Mouse (Mus musculus): ENCODE results near the gene Atg9b.
A peak's percentile ranks its signal among the peaks of the same experiment; 100 is the strongest.

Atg9b gene

GRCm38 (mm10) chr5:24391864-24392263 lies at the start of gene Atg9b:
Gene Atg9b, minus strand, starts transcription at chr5:24392143.
- no peak for DNase-seq (ENCODE audit: low read depth, low spot score)

GRCm38 (mm10) chr5:24441187-24441586 lies 49.2 kb upstream of the Atg9b start:
- DNase-seq (ENCODE audit: low read depth, low spot score) = no peak

DNA sequence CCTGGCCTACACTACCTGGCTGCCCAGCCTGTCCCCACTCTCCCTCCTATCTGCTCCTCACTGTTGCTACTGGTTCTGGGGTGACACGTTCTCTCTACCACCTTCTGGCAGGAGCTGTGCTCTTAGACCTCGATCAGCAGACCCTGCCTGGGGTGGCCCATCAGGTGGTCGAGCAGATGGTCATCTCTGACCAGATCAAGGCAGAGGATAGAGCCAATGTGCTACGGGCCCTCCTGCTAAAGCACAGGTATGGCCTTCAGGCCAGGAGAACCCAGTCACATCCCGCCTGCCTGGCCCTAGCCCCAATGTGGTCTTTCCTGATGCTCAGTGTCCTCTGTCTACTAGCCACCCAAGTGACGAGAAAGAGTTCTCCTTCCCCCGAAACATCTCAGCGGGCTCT lies 42.0 kb upstream of the Atg9b start:
- DNase-seq (ENCODE audit: low read depth, low spot score) = no peak

GRCm38 (mm10) chr5:24428596-24428995 lies 36.7 kb upstream of the Atg9b start:
- no peak for DNase-seq (ENCODE audit: low read depth, low spot score)

DNA sequence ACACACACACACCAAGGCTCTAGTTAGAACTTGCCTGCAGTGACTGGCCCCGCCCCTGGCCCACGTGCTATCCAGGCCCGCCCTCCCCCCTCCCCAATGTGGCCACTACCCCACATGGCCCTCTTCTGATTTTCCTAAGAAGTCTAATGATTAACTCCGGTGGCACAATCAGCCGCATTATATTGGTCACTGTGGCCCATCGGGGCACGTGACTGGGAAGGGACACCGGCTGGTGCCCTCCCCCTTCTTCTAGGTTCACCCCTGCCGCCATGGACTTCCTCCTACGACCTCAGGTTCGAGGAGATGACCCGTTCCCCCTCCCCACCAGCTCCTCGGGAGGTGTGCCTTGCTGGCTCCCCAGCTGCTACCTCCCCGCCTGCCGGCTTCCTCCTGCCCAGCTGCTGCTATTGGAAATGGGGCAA lies 36.0 kb upstream of the Atg9b start:
- DNase-seq (ENCODE audit: low read depth, low spot score) = no peak

DNA sequence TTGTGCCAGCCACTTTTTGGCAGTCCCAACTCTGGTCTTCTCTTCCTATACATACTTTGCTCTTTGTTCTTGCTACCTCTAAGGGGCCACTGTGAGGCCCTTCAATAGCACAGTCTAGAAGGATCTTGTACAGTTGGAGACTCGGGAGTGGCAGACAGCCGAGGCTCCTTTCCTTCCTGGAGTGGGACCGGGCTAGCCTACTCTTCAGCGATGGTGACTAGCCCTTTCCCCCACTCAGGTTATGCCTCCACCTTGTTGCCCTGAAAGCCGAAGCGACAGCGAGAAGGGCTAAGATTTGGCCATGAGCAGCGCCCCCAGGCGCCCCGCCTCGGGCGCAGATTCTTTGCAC lies 35.3 kb upstream of the Atg9b start:
- DNase-seq (ENCODE audit: low read depth, low spot score) = no peak

GRCm38 (mm10) chr5:24426556-24427284 lies 34.8 kb upstream of the Atg9b start:
- DNase-seq (ENCODE audit: low read depth, low spot score) = no peak

GRCm38 (mm10) chr5:24426037-24426432 lies 34.1 kb upstream of the Atg9b start:
- DNase-seq (ENCODE audit: low read depth, low spot score) = no peak

- DNase-seq (ENCODE audit: low read depth, low spot score) = no peak
Observed at GRCm38 (mm10) chr5:24425421-24426036, 33.6 kb upstream of the Atg9b start.

DNA sequence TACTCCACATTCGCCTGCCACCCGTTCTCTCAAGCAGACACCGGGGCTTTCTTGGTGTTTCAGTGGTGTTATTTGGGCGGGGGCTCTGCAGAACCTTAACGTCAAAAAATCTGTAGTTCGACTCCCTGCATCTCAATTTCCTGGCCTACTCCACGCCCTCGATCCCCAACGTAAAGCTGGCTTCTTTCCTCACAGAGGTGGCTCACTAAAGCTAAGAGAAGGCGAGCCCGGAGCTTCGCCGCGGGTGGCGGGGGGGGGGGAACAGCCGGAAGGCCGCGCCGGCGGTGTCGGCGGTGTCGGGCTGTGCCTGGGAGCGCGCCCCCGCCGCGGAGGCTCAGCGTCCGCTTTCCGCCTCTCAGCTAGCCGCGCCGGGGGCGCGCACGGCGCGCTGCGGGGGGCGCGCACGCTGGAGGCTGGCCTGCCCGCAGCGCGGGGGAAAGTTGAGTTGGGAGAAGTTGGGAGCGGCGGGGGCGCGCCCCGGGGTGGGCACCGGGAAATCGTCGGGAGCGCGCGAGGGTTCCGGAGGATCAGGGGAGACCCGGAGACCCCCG lies 33.0 kb upstream of the Atg9b start:
- DNase-seq (ENCODE audit: low read depth, low spot score) = peak; percentile 80

DNA sequence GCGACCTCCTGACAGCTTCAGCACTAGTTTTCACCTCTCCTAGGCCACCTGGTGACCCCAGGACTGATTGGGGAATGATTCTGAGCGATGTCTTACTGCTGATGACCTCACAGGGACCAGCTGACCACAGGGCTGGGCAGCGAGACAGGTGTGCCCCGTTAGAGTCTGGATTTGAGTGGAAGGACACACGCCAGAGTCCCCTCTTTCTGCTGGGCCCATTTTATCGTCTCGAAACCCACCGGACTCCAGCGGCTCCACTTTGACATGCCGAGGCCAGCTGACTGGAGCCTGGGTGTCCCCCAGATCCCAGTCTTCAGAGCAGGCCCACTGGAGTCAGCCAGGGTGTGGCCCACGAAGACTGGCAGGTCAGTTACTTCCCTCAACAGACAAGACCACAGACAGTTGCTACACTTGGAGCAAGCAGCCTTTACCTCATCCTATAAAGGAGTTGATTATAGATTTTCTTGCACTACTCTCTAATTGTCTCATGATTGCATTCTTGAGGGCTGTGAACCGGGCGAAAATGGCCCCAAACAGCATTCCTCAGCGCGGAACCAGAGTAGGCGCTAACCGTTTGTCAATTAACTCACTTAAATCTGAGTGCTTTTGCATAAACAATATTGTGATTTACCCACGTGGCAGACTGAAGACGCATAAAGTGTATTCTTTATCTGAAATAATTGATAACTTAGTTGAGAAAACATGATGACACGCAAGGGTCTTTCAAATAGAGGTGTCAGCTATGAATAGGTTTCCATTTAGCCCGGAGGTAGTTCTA lies 32.2 kb upstream of the Atg9b start:
- DNase-seq (ENCODE audit: low read depth, low spot score) = no peak

DNA sequence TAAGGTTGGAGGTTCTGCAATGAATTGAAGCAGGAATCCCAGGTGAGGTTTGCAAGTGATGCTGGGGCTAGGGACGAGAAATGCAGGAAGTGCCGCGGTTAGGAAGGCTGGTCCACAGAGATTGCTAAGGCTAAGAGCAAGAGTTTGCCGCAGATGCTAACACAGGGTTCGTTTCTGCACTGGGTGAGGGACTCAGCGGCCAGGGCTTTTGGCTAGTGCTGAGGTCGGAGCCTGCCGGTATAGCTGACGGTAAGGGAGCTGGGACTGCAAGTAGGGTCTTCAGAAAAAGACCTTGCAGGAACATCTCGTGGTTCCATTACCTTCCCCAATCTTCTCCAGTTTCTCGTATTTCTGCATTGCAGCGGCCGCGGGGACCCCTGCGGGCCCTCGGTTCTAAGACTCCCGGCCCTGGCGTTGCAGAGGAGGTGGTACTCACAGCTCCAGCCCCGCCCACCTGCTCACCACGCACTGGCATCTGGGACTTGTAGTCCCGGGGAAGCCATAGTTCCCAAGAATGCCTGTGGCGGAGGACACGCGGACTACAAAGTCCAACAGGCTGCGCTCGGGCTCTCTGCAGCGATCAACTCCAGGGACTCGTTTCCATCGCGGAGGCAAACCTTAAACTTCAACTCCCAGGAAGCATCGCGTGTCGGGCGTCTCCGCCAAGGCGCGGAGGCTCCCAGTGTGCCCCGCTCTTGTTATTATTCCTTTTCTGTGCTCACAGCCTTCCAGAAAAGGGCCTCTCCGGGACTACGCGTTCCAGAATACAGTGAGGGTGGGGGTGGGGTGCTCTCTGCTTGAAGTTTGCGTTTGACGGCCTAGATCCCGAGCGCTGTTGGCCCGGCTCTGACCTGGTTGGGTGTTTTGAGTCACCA lies 31.4 kb upstream of the Atg9b start, which contains the start of the genes Cdk5 and Slc4a2:
TSS of gene Cdk5 (minus strand) at position 402 of the 875 bp plus-strand sequence.
TSS of gene Slc4a2 (plus strand) at position 709 of the 875 bp plus-strand sequence.
- peak; percentile 96 for DNase-seq (ENCODE audit: low read depth, low spot score)

GRCm38 (mm10) chr5:24420381-24420780 lies 28.4 kb upstream of the Atg9b start:
- no peak for DNase-seq (ENCODE audit: low read depth, low spot score)

DNA sequence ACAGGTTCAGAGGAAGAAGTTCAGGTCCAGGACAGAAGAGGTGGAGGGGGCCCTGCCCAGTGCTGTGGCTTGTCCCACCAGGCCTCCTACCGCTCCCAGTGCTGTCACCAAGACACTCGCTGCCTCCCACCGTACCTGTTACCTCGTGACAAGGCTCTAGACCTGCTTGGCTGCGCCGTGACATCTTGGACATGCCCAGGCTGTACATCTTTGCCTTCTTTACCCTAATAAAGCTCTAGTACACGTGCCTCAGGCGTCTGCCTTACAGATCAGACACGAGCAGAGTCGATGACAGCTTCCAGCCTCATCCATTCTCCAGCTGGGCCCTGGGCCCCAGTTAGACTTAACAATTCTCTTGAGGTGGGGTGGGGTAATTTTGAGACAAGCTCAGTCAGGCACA lies 25.6 kb upstream of the Atg9b start:
- no peak for DNase-seq (ENCODE audit: low read depth, low spot score)

DNA sequence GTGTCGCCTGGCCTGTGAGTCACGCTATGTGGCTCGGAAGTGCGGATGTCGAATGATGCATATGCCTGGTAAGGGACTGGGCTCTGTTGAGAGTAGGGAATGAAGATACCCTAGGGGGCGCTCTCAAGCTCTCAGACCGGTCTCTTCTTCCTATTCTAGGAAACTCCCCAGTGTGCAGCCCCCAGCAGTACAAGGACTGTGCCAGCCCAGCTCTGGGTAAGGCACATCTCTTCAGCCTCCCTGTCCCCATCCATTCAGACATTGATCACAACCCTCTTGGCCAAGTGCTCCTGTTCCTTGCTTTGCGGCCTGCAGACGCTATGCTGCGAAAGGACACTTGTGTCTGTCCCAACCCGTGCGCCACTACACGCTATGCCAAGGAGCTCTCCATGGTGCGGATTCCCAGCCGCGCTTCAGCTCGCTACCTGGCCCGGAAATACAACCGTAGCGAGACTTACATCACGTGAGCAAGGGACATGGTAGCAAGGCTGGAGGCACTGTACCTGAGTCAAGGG lies 24.3 kb upstream of the Atg9b start:
- DNase-seq (ENCODE audit: low read depth, low spot score) = no peak

DNA sequence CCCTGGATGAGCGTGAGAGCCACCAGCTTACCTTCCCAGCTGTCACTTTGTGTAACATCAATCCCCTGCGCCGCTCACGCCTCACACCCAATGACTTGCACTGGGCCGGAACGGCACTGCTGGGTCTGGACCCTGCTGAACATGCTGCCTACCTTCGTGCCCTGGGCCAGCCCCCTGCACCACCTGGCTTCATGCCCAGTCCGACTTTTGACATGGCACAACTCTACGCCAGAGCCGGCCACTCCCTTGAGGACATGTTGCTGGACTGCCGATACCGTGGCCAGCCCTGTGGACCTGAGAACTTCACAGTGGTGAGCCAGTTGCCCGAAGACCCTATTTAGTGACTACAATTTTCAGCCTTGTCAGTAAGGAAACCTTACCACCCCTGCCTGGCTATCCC lies 22.0 kb upstream of the Atg9b start:
- DNase-seq (ENCODE audit: low read depth, low spot score) = no peak

DNA sequence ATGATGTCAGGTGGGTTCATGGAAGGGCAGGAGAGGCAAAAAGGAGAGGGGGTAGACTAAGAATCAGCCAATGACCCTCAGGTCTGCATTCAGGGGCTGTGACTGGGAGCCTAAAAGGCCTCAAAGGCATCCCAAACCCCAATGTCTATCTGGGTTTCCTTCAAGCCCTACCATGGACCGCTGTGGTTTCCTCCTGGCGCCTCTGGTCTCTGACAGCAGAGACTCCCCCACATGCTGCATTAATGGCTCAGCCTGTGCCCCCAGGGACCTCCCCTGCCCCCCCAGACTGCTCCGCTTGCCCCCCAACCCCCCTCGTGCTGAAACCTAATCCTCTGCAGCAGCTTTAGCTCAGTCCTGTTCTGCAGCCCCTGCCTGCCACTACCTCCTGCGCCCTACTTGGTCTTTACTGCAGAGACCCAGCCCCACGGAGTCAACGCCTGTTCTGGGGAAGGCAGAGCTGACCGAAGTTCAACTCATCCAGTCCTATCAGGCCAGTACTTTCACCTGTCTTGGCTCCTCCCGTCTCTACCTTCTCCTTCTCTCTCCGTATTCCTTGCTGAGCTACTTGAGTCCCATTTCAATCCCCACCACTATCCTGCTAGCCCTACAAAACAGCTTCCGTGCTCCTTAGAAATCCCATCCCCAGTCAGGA lies 21.2 kb upstream of the Atg9b start, which contains the start of gene Asic3:
TSS of gene Asic3 (plus strand) at position 351 of the 652 bp plus-strand sequence.
- DNase-seq (ENCODE audit: low read depth, low spot score) = no peak

DNA sequence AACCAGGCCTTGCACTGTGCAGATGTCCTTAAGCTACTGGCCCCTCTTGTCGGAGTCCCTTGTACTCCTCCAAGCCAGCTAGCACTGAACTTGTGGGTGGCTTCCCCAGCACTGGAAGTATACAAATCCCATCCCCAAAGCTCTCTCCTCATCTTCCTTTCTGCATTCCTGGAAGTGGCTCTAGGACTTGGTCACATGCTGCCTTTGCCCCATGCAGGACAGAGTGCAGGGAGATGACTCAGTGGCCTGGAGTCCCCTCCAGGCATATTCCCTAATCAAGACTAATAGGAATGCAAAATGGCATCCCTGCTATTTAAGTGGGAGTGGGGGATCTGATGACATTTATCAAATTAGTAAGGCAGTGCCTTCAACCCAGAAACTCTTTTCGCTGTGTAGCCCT lies 20.1 kb upstream of the Atg9b start:
- no peak for DNase-seq (ENCODE audit: low read depth, low spot score)

DNA sequence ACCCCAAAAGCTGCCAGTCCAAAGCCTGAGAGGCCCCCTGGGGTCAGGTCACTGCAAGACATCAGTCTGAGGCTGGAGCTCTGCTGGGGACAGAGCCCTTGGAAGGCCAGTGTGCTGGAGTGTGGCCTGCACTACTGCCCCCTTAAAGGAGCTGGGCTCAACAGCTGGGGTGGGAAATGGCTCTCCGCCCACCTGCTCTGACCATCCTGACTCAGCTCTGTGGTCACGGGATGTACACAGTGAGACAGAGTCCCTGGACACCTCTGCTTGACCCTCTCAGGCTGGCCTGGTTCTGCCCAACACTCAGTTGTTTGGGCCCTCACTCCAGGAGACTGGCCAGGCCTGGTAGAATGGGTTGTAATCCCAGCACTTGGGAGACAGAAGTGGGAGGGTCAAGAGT lies 17.5 kb upstream of the Atg9b start:
- no peak for DNase-seq (ENCODE audit: low read depth, low spot score)

DNA sequence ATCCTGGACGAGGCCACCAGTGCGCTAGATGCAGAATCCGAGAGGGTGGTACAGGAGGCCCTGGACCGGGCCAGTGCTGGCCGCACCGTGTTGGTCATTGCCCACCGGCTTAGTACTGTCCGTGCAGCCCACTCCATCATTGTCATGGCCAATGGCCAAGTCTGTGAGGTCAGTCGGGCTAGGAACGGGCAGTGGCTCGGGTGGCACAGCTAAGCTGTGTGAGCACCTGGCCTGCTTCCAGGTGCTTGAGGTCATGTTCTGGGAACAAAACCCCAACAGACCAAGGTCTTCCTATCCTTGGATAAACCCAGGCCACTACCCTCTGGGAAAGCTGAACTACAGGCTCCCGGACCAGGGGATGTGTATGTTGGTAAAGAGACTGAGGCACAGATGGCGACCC lies 16.7 kb upstream of the Atg9b start:
- no peak for DNase-seq (ENCODE audit: low read depth, low spot score)
